Mouse (Mus musculus): Measurements from ENCODE around the gene Adam21. TPM values are rescaled to one million over a fixed set of nuclear protein-coding genes. Genes with fewer than 3 reads are reported as not detected.
"Not testable (repeated sequence)": the region's sequence is repeated elsewhere in the genome, so short reads cannot be mapped to it uniquely, and the experiment has no call there.

Adam21 gene
- total RNA-seq (2021): under 1 TPM; 0.70 to 0.88 TPM

- no peak for DNase-seq
- intact Hi-C loops (cut with DNase I): no loop called here
These were observed at the start of gene Adam21 for GRCm38 (mm10) chr12:81568374-81568773. Adam21 (minus strand) TSS chr12:81568474.

GRCm38 (mm10) chr12:81616980-81617379 is 48.7 kb upstream of the Adam21 start:
- no peak for DNase-seq
- intact Hi-C loops (cut with DNase I): loop anchor here (5.0 kb wide), 1 partner anchor 170 kb away; no protein-coding TSS in a partner anchor

GRCm38 (mm10) chr12:81615807-81616206 is 47.5 kb upstream of the Adam21 start:
- intact Hi-C loops (cut with DNase I): loop anchor here (5.0 kb wide), 1 partner anchor 171 kb away; no protein-coding TSS in a partner anchor
- no peak for DNase-seq

DNA sequence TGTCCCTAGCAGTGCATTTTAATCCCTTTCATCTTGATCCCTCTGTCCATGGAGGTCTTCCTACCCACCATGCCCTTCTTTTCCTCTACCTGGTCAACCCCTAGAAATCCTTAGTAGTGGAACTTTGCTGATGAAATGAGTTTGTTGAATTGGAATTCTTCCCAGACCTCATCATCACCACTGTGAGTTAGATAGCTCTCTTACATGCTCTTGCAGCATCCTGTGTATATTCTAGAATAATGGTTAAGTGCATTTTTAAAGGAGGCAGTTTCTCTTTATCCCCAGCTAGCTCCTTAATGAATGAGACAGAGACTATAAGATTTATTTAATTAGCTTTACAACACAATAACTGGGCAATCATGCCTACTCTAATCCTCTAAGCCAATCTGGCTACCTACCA is 41.2 kb upstream of the Adam21 start:
- intact Hi-C loops (cut with DNase I): no loop called here

GRCm38 (mm10) chr12:81604995-81605784 is 36.9 kb upstream of the Adam21 start:
- intact Hi-C loops (cut with DNase I): no loop called here
- no peak for DNase-seq

More for the DNA sequence above, 41.2 kb upstream of the Adam21 start:
- no peak for DNase-seq

- intact Hi-C loops (cut with DNase I): no loop called here
- no peak for DNase-seq
These were observed 28.4 kb upstream of the Adam21 start for GRCm38 (mm10) chr12:81596547-81597262.

DNA sequence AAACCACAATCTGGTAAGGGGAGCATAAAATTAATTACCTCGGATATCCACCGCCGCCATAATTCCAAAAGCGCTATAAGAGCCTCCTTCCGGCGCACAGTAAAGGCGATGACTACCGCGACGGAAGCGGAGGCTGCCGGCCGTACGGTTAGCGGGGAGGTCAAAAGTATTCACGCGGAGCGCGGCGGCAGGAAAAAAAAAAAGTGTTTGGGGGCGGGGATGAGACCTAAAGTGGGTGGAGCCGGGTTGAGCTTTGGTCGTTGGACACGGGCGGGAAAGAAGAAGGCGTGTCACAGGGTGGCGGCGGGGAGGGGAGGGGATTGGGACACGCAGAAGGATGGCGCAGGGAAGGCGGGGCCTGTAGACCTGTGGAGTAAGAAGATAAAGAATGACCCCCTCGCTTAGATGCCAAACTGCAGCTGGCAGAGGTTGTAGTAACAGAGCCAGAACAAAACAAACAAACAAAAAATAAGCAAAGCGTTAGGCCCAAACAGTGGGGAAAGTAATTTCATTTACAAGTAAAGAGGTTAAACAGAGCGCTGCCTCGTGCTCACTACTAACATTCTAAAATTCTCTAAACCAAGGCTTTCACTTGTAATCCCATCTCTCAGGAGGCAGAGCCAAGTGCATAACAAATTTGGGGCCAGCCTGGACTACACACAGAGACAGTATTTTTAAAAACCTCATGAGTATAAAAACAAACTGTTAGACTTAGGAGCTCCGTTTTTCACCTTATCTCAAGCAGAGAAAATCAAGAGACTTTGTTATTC is 26.8 kb upstream of the Adam21 start, which contains the start of gene Med6:
TSS of gene Med6 (minus strand) at position 107 of the 770 bp plus-strand sequence.
- peak; percentile 97 for DNase-seq
- intact Hi-C loops (cut with DNase I): no loop called here

DNA sequence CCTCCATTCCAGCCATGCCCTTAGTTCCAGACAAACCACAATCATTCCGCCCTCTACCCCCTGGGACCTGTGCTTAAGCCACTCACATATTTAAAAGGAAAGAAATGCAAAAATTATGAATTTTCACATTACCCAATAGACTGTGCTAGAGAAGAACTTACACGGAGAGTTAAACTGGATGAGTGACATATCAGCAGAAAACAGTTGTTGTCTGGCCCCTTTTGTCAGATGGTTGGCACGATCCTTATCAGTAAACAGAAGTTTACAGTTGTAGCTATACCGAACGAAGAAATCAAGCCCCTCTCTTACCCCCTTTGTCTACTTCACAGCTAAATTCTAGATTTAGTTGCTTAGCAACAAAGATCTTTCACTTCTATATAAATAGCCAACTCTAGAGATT is 343 bp downstream of the Adam21 start:
- DNase-seq: no peak
- intact Hi-C loops (cut with DNase I): no loop called here

- DNase-seq: no peak
- intact Hi-C loops (cut with DNase I): no loop called here
These were observed 4.1 kb downstream of the Adam21 start for GRCm38 (mm10) chr12:81564173-81564572.

DNA sequence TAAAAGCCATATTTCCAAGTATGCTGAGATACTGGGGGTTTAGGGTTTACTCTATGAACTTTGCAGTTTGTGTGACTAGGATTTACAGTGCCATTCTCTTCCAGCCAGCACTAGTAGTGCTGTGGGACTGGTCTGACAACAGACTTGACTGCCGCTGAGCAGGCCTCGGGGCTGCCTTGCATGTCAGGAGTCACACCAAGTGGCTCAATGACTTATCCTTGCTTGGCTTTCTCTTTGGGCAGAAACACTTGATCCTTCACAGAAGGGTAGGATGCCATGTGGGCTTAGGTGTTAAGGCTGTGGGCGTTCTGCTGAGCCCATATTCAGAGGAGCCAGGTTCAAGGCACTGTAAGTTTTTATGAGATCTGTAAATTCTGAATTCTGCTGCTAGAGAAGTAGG is 19.0 kb downstream of the Adam21 start:
- intact Hi-C loops (cut with DNase I): no loop called here
- DNase-seq: no peak

- no peak for DNase-seq
- intact Hi-C loops (cut with DNase I): no loop called here
These were observed 21.1 kb downstream of the Adam21 start for GRCm38 (mm10) chr12:81547163-81547562.

- intact Hi-C loops (cut with DNase I): no loop called here
- no peak for DNase-seq
These were observed 35.2 kb downstream of the Adam21 start for GRCm38 (mm10) chr12:81533029-81533419.

DNA sequence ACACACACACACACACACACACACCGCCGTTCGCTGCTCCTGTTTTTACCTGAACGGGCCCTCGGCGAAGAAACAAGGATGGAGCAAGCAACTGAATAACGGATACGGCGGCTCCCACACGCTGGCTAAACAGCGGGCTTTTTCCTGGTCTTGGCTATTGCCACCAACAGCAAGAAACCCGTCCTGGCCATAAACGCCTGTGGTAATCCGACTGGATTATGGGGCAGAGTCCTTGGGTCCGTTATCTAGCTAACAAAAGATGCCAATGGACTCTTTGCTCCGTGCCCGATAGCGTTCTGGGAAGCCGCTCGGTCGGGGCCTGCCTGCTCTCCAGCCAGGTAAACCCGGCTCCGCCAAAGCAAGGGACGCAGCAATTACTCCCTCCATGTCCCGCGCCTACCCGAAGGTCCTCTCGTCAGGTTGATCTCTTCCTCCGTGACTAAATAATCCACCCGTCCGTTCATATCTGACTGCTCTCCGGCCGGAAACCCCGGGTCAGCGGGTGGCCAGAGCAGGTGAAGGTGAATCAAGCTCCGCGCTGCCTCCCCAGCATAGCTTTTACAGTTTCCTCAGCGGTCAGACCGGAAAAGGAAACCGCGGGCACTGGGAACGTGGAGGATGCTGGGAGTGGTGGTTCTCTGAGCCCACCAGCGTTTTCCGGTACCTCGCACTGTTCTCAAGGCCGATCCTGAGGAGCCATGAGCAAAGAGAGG is 35.8 kb downstream of the Adam21 start, which contains the start of the genes Gm20498 and Synj2bp:
TSS of gene Gm20498 (minus strand) at position 590 of the 713 bp plus-strand sequence.
TSS of gene Synj2bp (minus strand) at position 596 of the 713 bp plus-strand sequence.
- intact Hi-C loops (cut with DNase I): no loop called here
- peak; percentile 83 for DNase-seq

DNA sequence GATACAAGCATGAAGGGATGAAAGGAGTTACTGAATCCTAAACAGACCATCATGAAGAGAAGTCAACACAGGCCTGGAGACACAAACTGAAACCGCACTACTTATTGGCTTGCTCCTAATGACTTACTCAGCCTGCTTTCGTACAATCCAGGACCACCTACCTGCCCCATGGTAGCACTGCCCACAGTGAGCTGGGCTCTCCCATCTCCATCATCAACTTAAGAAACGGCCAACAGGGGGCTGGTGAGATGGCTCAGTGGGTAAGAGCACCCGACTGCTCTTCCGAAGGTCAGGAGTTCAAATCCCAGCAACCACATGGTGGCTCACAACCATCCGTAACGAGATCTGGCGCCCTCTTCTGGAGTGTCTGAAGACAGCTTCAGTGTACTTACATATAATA is 37.7 kb downstream of the Adam21 start:
- intact Hi-C loops (cut with DNase I): not testable (repeated sequence)
- DNase-seq: peak; percentile 2

Other genes with a start within 250 kb of the Adam21 start
- 10 to 100 TPM; 28.8 to 35.6 TPM for gene Slc8a3, start 235.3 kb downstream of the Adam21 start, total RNA-seq (2021)
- gene Gm4787, start 189.0 kb downstream of the Adam21 start, total RNA-seq (2021): 1 to 10 TPM; 1.9 to 2.2 TPM
- 1 to 10 TPM; 2.4 to 3.1 TPM for gene Adam4, start 146.5 kb downstream of the Adam21 start, total RNA-seq (2021)
- 10 to 100 TPM; 39.8 to 53.3 TPM for gene Cox16, start 83.3 kb downstream of the Adam21 start, total RNA-seq (2021)
- gene Gm20498, start 35.6 kb downstream of the Adam21 start, total RNA-seq (2021): 10 to 100 TPM; 31.2 to 34.2 TPM
- 10 to 100 TPM; 20.1 to 24.2 TPM for gene Synj2bp, start 35.6 kb downstream of the Adam21 start, total RNA-seq (2021)
- gene Med6, start 26.5 kb upstream of the Adam21 start, total RNA-seq (2021): 10 to 100 TPM; 22.4 to 28.1 TPM
- 10 to 100 TPM; 82.0 to 83.6 TPM for gene Ttc9, start 62.8 kb upstream of the Adam21 start, total RNA-seq (2021)
- 10 to 100 TPM; 86.1 to 90.5 TPM for gene Map3k9, start 212.7 kb upstream of the Adam21 start, total RNA-seq (2021)